Mouse (Mus musculus) lung, embryonic 16.5 days (tissue): ENCODE results near the gene Gm17067. TPM values are rescaled to one million over a fixed set of nuclear protein-coding genes. Genes with fewer than 3 reads are reported as not detected.
A peak's percentile ranks its signal among the peaks of the same experiment; 100 is the strongest.
"Not testable (repeated sequence)": the region's sequence is repeated elsewhere in the genome, so short reads cannot be mapped to it uniquely, and the experiment has no call there.

ENCODE experiments used
- ATAC-seq: fragments of 200-750 bp; cut with Nextera tagmentation; 2 replicates; pipeline ENCODE4 v1.8.0; 2017; ENCODE audit warnings: low read depth, mild to moderate bottlenecking, moderate library complexity
- H3K27ac ChIP-seq: fragments of 300-500 bp; sonication (generic); 2 replicates; pipeline ENCODE4 v1.5.1; 2014; ENCODE audit warnings: mild to moderate bottlenecking, control low read depth, low read length
- H3K27me3 ChIP-seq: fragments of 300-500 bp; sonication (generic); 2 replicates; pipeline ENCODE4 v1.6.1; 2014; ENCODE audit warnings: low read depth, low read length, mixed read lengths; ENCODE audit not compliant: control insufficient read depth, insufficient read depth
- H3K36me3 ChIP-seq: fragments of 300-500 bp; sonication (generic); 2 replicates; pipeline ENCODE4 v1.6.1; 2014; ENCODE audit warnings: low read length; ENCODE audit not compliant: control insufficient read depth, insufficient read depth
- H3K4me1 ChIP-seq: fragments of 300-500 bp; sonication (generic); replicated peaks from 2 replicates; pipeline ENCODE4 v1.6.1; 2014; ENCODE audit warnings: low read length, mixed read lengths; ENCODE audit not compliant: control insufficient read depth, insufficient read depth
- H3K4me2 ChIP-seq: fragments of 300-500 bp; sonication (generic); 2 replicates; pipeline ENCODE4 v1.6.1; 2014; ENCODE audit warnings: low read depth, low read length, control low read depth
- H3K4me3 ChIP-seq: fragments of 300-500 bp; sonication (generic); 2 replicates; pipeline ENCODE4 v1.5.1; 2014; ENCODE audit warnings: mild to moderate bottlenecking, low read length, control low read depth
- H3K9ac ChIP-seq: fragments of 300-500 bp; sonication (generic); 2 replicates; pipeline ENCODE4 v1.6.1; 2014; ENCODE audit warnings: low read length, control low read depth
- H3K9me3 ChIP-seq: fragments of 300-500 bp; sonication (generic); 2 replicates; pipeline ENCODE4 v1.6.1; 2016; ENCODE audit warnings: low read length; ENCODE audit not compliant: control insufficient read depth
- WGBS: fragments of 180-500 bp; shearing (Covaris S2); extraction: QIAGEN DNeasy Blood & Tissue Kit; methylation state at CpG from one replicate; pipeline ENCODE4 v1.1.7; 2014; 5-methylcytosine and 5-hydroxymethylcytosine counted together
- polyA plus RNA-seq: library from polyadenylated mRNA; unstranded; fragments of >200 nt; fragmentation: Nextera tagmentation; extraction: Ambion mirVana; gene quantifications from 2 replicates; pipeline ENCODE4 v1.2.1, GENCODE M21; 2015

Gm17067 gene
- 0.04 TPM in 1 of 2 replicates, not detected in the other for polyA plus RNA-seq

- 85% methylated on average over 4 of the region's 4 CpGs for WGBS
- not testable (repeated sequence) for ATAC-seq, H3K9me3 ChIP-seq, H3K27ac ChIP-seq, H3K36me3 ChIP-seq, H3K27me3 ChIP-seq, H3K4me1 ChIP-seq, H3K4me2 ChIP-seq, H3K9ac ChIP-seq, H3K4me3 ChIP-seq
These were observed at the start of gene Gm17067 for GRCm38 (mm10) chr7:42726917-42727316. TSS of gene Gm17067 (minus strand) at chr7:42727017.

- 41% methylated on average over 20 of the region's 20 CpGs for WGBS
These were observed 23.0 kb upstream of the Gm17067 start for GRCm38 (mm10) chr7:42749836-42750235.

GRCm38 (mm10) chr7:42738536-42739210, 11.9 kb upstream of the Gm17067 start:
- ATAC-seq: no peak
- Histone ChIP-seq H3K9ac (no peak overlapping the region), H3K4me1 (no peaks in the 10 kb centered on the region), H3K27ac (no peak overlapping the region), H3K4me3 (no peak overlapping the region), H3K4me2 (no peak overlapping the region), H3K9me3 (no peaks in the 10 kb centered on the region; the same call in 1 of the 2 replicates), H3K36me3 (no peaks in the 10 kb centered on the region), H3K27me3 (no peaks in the 10 kb centered on the region)
- WGBS: 79% methylated on average over 10 of the region's 10 CpGs

More at GRCm38 (mm10) chr7:42749836-42750235, 23.0 kb upstream of the Gm17067 start:
- no peaks in the 10 kb centered on the region for H3K36me3 ChIP-seq
- 0 out of 2 replicates have a peak, but pooled peaks cover 3% of the 10 kb centered on the region for H3K9me3 ChIP-seq
- no peak overlapping the region for H3K27ac ChIP-seq
- no peaks in the 10 kb centered on the region for H3K4me1 ChIP-seq
- no peak for ATAC-seq
- no peak overlapping the region for H3K9ac ChIP-seq
- no peak overlapping the region for H3K4me3 ChIP-seq
- no peaks in the 10 kb centered on the region for H3K27me3 ChIP-seq
- no peak overlapping the region for H3K4me2 ChIP-seq

GRCm38 (mm10) chr7:42693251-42693650, 33.6 kb downstream of the Gm17067 start:
- not testable (repeated sequence) for H3K9me3 ChIP-seq, H3K4me1 ChIP-seq, H3K36me3 ChIP-seq, H3K27me3 ChIP-seq
- WGBS: 0% methylated on average over 4 of the region's 4 CpGs
- H3K9ac ChIP-seq: peak overlapping the region; percentile 69
- peak; percentile 87 for ATAC-seq
- H3K27ac ChIP-seq: peak overlapping the region; percentile 89
- H3K4me3 ChIP-seq: peak overlapping the region; percentile 62
- peak overlapping the region; percentile 57 for H3K4me2 ChIP-seq

GRCm38 (mm10) chr7:42692362-42693158, 34.3 kb downstream of the Gm17067 start, which contains the start of gene Zfp975:
TSS of gene Zfp975 (minus strand) at chr7:42692742.
- Histone ChIP-seq H3K9ac (peak within 1 kb of the TSS; percentile 69), H3K4me2 (peak within 1 kb of the TSS; percentile 57), H3K4me3 (peak within 1 kb of the TSS; percentile 62), H3K27ac (peak within 1 kb of the TSS; percentile 89)
- WGBS: under 1% methylated on average over 23 of the region's 23 CpGs
- not testable (repeated sequence) for H3K36me3 ChIP-seq, H3K27me3 ChIP-seq, H3K9me3 ChIP-seq, H3K4me1 ChIP-seq
- ATAC-seq: peak; percentile 97

- not testable (repeated sequence) for H3K27me3 ChIP-seq, H3K36me3 ChIP-seq, H3K4me1 ChIP-seq, H3K4me2 ChIP-seq, H3K9me3 ChIP-seq, H3K4me3 ChIP-seq, ATAC-seq, H3K9ac ChIP-seq, H3K27ac ChIP-seq
- WGBS: 95% methylated on average over 6 of the region's 6 CpGs
These were observed 46.7 kb downstream of the Gm17067 start for GRCm38 (mm10) chr7:42680081-42680480.

- H3K4me1 ChIP-seq, H3K4me3 ChIP-seq, ATAC-seq: not testable (repeated sequence)
These were observed 47.2 kb downstream of the Gm17067 start for GRCm38 (mm10) chr7:42679646-42680045.

GRCm38 (mm10) chr7:42660140-42660539, 66.7 kb downstream of the Gm17067 start:
- not testable (repeated sequence) for H3K4me3 ChIP-seq

More at GRCm38 (mm10) chr7:42679646-42680045, 47.2 kb downstream of the Gm17067 start:
- H3K36me3 ChIP-seq, H3K27me3 ChIP-seq, H3K4me2 ChIP-seq, H3K27ac ChIP-seq, H3K9ac ChIP-seq, H3K9me3 ChIP-seq: not testable (repeated sequence)

More at GRCm38 (mm10) chr7:42660140-42660539, 66.7 kb downstream of the Gm17067 start:
- not testable (repeated sequence) for H3K4me1 ChIP-seq, H3K9me3 ChIP-seq, H3K4me2 ChIP-seq, H3K27ac ChIP-seq, H3K27me3 ChIP-seq, H3K9ac ChIP-seq, ATAC-seq
- peaks cover 12% of the 10 kb centered on the region for H3K36me3 ChIP-seq
- 73% methylated on average over 4 of the region's 5 CpGs for WGBS
